Mouse (Mus musculus): ENCODE measurements around the gene Map3k5.

DNA sequence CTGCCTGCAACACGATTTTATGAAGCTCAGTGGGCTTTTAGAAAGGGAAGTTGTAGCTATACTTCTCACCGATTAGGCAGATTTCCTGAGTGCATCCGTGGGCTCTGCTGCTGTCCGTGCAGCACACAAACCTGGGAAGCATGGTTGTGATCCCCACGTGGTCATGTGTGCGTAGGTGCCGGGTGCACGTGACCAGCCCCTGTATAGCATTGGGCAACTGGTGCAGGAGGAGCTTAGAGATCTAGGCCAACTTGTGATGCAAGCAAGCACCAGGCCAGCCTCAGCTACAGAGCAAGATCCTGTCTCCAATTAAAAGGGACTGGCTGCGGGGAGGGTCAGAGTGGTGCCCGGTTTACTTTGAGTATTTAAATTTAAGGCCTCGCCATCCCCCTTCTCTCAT, 232.5 kb downstream of the Map3k5 start:
- no peak for TF ChIP-seq POLR2A (IDR thresholded peaks at IDR 0.05; ENCODE audit: insufficient read depth, low read depth, low read length)
- TF ChIP-seq CTCF (IDR thresholded peaks at IDR 0.05; ENCODE audit: insufficient read depth, low read depth, low read length): no peak

Measured in olfactory bulb, adult 2 months (tissue).